Mouse (Mus musculus): ENCODE data around the gene Tnfrsf11a.
A peak's percentile ranks its signal among the peaks of the same experiment; 100 is the strongest.
"Not testable (repeated sequence)": the region's sequence is repeated elsewhere in the genome, so short reads cannot be mapped to it uniquely, and the experiment has no call there.

The Tnfrsf11a gene

DNA sequence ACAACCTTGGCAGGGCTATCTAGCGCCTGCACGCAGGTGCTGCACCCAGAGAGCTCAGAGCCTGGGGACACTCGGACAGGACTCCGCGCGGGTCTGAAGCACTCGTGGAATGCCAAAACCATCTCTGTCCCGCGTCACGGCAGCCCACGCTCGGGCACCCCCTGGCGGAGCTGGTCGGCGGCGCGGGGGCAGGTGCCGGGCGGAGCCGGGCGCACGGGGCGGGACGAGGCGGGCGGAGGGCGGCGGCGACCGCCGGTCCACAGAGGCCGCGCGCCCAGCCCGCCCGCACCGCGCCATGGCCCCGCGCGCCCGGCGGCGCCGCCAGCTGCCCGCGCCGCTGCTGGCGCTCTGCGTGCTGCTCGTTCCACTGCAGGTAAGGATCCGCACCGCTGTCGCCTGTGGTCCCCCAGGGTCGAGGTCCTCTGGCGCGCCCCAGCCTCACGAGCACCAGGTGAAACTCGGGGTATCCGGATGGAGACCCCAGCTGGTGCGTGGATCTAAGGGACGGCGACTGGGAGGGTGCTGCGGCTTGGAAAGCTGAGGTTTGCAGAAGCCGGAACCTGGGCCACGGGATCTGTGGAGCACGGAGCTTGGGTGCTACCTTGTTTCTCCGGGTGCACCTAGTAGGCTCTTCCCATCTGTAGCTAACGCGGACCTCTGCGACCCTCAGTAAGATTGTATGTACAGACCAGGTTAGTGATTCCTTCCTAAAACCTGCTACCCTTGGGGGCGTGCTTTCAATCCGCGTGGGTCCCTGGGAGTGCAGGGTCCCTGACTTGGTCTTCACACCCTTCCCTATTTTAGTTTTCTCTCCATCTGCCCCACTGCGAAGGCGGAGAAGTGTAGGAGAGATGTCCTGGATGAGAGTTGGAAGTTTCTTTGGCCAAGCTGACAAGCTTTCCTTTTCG is at the start of gene Tnfrsf11a:
Gene Tnfrsf11a (plus strand): TSS at position 262 of the 908 bp plus-strand sequence.
- peak; percentile 58 for DNase-seq (ENCODE audit: low read depth, low spot score)

DNA sequence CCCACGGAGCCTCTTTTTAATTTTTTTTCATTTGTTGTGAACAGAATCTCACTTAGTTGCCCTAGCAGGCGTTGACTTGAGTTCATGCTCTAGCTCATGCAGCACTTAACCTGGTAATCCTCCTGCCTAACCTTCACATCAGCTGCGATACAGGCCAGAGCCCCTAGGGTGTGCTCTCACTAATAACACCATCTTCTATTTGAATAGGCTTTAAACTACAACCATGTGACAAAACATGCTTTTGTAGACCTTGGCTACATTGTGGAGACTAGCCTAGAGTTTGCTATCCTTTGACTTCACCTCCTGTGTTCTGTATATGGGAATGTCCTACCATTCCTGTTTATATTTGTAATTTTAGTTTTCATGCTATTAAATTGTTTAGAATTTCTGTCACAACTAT is 45.2 kb upstream of the Tnfrsf11a start:
- DNase-seq (ENCODE audit: low read depth, low spot score): peak; percentile 52

DNA sequence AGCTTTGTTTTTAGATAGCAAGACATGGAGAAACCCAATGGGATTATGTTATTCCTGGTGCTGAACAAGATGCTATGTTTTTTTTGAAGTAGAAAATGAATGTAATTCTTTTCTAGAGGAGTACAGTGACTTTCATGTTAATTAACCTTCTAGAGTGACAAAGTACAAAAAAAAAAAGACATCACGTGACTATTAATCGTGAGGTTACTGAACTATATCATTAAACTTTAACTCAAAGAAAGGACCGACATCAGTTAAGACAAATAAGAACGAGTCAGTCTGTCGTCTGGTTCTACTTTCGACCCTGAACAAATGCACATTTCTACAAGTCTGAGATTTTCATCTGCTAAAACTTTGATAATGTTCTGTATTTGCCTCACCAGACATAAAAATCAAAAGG is 42.2 kb upstream of the Tnfrsf11a start:
- no peak for DNase-seq (ENCODE audit: low read depth, low spot score)

DNA sequence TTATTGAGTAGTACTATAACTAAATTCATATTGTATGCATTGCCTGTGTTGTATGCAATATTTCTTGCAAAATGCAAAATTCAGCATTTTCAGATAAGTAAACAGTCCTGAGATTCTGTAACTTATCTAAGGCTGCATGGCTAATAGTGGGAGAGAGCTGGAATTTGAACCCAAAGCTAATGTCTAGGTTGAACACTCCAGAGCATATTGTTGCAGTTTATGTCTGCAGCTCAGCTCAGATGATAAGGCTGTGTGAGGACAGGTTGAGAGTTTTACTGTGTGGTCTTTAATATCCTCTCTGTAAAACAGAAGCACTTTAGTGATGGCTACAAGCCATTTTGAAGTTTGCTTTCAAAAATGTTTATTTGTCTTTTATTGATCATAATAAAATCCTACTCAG is 41.0 kb upstream of the Tnfrsf11a start:
- DNase-seq (ENCODE audit: low read depth, low spot score): no peak

DNA sequence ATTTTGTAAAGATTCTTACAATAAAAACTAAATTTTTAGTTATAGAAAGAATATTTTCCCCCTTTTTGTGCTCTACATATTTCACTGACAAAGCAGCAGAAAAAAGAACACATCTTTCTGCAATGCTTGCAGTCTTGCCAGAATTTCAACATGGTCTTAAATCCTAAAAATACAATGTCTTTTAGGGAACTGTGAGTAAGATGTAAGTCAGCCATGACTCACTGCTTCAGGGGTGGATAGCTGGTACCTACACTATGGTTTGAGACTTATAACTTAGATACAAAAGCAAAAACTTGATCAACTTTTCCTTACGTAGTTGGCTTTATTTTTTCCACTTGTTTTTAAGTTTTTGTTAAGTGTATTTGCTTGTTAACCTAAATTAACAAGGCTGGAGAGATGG is 38.0 kb upstream of the Tnfrsf11a start:
- no peak for DNase-seq (ENCODE audit: low read depth, low spot score)

DNA sequence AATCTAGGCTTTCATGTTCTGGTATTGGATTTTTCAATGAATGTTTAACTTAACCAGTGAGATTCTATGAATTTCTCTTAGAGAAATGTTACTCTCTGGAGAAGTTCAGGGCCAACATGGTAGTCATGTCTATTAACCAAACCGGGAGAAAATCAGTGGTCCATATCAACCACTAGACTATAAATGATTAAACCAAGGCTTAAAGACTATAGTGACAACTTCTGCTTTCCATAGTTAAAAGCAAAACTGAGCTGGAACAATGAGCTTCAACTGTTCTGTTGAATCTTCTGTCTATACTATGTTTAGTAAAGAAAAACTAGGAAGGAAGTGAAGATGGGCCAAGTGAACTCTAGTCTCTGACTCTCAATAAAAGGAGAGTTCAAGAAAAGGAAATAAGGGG is 34.1 kb upstream of the Tnfrsf11a start:
- no peak for DNase-seq (ENCODE audit: low read depth, low spot score)

DNA sequence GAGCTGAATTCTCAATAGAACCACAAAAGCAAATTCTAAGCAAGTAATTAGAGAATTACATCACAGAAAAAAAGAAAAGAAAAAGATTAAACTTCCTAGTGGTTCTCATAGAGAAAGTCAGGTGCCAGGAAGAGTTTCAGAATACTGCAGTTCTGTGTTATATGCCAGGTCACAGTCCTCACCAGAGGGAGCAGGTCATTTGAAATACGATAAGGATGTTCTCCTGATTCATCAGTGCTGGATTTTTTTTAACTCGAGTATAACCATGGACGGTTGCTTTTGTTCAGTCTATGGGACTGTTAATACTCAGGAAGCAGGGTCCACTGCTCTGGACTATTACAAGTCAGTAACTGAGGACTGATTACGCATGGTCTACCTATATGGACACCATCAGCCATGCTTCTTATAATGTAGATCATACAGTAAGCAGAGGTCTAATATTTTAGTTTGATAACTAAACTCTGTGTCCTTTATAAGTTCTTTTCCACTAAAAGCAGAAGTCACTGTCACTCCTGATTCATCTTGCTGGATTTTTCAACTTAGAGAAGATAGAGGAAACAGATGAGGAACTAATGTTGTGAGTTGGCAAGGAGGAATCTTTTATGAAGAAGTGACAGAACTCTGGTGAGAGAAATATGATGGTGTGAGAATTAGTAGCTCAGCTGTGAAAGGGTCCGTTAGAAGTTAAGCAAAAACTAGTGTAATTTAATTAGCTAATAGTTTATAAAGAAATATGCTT is 33.5 kb upstream of the Tnfrsf11a start:
- no peak for DNase-seq (ENCODE audit: low read depth, low spot score)

DNA sequence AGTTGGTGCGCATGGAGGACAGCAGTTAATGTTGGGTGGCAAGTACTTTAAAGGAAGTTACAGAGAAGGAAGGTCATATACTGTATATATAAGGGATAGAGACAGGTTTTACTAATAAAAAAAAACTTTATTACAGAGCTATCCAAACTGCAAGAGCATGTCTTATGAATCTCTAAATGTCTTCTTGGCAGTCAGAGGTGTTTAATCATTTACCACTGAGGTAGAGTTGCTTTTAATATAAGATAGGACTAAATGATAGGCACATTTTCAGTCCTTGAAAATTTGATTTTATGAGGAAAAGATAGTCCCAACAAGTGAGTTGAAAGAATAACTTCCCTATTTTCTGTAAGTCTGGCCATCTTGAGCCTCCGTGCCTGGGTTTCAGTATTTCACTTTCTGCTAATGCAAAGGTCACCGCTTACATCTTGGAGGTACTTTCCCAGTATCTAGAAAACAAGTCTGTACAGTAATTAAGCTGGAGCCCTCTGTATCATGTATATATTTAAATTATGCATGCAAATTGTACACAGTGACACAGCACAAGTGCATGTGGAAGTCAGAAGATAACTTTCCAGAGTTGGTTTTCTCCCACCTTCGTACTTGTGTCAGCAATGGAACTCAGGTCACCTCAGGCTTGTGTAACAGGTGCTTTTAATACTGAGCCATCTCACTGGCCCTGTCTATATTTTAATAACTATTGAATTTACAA is 32.3 kb upstream of the Tnfrsf11a start:
- no peak for DNase-seq (ENCODE audit: low read depth, low spot score)

DNA sequence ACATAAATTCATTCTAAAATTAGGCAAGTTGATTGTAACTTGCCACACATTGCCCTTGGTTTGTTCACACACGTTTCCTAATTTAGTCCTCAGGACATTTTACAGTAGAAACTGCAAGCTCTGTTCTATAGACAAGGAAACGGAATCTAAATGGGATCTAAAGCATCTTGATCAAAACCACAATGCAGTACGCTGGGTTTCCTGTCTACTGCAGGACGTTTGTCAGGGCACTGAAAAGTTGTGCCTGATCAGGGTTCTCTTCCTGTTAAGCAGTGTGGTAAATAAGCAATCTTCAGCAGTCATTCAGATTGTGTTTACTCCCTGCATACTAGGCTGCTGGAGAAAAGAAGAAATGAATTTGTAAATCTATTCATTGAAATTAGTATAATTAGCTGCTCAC is 28.3 kb upstream of the Tnfrsf11a start:
- DNase-seq (ENCODE audit: low read depth, low spot score): no peak

DNA sequence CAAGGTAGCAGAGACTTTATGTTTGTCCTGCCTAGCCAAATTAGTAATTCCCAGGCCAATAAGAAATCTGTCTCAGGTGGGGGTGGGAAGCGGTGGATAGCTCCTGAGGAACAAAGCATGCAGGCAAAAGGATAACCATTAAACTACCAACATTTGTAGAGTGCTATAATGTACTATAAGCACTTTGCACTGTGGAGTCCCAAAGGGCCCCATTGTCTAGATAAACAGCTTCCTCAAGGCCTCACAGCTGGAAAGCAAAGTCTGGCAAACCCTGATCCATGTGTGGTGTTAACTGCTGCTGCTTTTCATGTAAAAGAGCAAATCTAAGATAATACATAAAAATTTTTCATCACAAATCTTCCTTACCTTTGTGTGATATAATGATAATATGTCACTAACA is 27.6 kb upstream of the Tnfrsf11a start:
- no peak for DNase-seq (ENCODE audit: low read depth, low spot score)

DNA sequence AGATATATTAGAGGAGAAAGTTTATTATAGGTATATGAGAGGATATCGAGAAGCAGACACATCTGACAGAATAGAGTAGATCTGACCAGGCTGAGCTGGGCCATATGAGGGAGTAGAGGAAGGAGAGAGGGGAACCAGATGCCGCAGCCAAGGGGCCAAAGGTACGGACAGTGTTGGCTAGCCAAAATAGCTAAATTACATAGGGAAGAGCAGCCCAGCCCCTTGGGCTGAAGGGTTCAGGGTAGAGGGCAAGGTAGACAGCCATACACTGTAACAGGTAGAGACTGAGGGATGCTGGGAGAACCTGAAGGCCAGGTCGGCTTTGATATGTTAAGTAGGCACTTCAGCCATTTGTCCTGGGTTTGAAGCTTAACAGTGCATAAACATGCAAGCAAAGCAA is 21.7 kb upstream of the Tnfrsf11a start:
- peak; percentile 9 for DNase-seq (ENCODE audit: low read depth, low spot score)

DNA sequence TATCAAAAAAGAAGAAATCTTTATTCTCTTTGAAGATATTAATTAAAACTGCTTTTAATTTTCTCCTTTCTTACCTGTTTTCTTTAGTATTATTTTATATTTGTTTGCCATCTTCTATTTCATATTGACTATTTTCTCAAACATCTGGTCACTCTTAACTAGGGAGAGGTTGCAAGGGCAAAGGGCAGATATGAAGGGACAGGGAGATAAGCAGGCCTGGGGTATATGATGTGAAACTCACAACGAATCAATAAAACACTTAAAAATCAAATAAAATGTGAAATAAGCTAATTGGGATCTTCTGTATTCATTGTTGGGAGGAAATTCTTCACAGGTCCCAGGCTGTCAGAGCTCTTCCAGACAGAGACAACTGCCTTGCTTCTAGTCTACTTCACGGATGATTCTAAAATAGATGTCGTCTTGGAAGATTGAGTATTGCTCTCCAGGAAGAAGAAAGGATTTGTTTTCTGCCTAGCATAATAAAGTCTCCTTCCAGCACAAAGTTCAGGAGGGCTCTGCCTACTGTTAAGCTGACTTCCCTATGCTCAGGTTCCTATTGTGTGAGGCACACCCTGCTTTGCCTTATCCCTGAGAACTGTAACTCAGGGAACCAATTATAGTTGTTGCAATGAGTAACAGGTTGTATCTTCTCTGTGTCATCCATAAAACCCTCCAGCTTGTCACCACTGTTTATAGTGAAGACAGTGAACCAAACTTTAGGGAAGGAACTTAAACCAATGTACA is 20.9 kb upstream of the Tnfrsf11a start:
- no peak for DNase-seq (ENCODE audit: low read depth, low spot score)

DNA sequence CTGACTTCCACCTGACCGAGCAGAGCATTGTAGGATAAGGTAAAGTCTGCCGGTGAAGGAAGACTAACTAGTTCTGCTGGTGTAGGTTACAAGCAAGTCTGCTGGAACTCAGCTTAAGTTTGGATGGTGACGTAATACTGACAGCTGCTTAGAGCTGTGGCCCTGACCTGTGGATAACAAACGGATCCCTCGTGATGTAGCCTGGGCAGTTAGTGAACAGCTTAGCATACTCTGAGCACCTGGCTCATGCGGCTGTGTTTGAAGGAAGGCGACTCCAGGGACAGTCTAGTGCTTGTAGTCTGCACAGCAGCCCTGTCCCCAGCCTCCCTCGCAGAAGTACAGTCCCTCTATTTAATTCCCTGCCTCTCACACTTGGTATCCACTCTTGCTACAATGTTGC is 14.9 kb upstream of the Tnfrsf11a start:
- no peak for DNase-seq (ENCODE audit: low read depth, low spot score)

DNA sequence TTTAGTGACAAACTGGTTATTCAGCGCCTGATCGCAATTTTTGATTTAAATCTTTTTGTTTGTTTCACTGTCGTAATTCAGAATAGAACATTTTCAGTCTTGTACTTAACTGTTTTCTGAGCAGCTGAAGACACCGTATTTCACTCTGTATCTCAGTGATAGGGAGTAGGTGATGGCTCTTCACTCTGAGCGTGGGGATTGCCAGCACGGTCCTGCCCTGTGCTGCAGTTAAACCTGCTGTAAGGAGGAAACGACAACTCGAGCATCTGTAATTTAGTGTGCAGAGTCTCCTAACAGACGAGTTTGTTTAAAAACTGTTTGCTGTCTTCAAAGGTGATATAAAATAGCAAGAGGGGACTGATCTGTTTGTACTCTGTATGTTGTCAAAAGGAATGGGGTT is 14.4 kb upstream of the Tnfrsf11a start:
- DNase-seq (ENCODE audit: low read depth, low spot score): not testable (repeated sequence)

DNA sequence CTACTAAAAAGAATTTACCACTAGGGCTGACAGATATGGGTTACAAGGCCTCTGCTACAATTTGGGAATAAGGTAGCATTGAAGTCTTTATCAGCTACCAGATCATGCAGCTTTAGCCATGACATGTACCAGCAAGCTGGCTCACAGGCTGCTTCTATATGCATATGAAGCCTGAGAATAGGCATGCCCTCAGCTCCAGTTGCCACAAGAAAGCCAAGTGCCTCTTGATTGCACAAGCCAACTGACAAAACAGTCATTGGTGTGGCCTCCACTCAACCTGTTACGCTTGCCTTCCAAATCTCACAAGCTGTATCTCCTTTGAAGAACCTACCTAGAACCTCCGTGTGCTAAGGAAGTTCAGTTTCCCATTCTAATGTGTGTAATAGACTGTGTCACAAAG is 12.1 kb upstream of the Tnfrsf11a start:
- no peak for DNase-seq (ENCODE audit: low read depth, low spot score)

DNA sequence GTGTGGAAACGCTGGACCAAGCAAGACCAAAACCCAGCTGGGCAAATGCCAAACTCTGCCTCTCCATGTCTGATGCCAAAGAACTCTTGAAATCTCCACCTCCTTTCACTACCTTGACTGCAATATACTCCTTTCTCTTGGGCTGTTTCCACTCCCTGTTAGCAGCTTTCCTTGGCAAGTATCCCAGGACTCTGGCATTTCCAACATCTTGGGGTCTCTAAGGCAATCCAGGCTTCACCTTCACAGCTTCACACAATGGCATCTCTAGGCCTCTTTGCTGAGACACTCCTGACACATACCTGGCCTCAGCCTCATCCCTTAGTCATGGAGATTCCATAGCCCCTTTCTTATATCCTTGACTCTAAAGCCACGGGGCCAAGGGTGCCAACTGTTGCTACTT is 9.8 kb upstream of the Tnfrsf11a start:
- no peak for DNase-seq (ENCODE audit: low read depth, low spot score)

DNA sequence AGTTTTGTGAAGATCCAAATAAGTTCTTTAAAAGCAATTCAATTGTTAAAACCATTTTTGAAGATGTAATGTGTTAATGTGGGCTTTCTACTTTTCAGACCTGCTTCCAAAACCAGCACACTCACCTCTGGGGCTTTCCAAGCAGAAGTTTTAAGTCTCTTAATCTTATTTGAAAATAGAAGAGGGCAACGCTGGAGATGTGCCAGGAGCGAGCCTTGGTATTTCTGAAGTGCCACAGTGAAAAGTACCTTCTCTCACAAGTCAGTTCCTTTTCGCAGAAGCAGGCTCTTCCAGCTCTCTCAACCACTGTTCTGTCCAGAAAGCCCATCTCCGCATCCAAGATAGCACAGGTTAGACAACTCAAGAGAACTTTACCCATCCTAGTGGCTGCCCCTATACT is 4.1 kb upstream of the Tnfrsf11a start:
- no peak for DNase-seq (ENCODE audit: low read depth, low spot score)

DNA sequence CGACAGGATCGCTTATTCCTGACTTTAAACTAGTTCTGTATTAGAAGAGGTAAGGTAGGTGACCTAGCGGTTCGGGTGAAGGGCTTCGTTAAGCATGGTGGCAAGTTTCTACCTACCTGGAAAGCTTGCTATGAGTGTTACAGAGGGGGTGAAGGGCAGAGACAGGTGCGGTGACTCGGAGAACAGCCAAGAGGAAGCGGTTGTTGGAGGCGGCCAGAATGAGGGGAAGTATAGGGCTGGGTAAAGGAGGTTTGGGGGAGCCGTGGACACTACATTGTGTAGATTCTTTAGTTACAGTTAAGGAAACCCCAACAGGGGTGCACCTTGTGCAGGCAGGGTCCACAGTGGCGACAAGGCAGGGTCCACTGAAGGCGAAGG is 450 bp upstream of the Tnfrsf11a start:
- DNase-seq (ENCODE audit: low read depth, low spot score): no peak

DNA sequence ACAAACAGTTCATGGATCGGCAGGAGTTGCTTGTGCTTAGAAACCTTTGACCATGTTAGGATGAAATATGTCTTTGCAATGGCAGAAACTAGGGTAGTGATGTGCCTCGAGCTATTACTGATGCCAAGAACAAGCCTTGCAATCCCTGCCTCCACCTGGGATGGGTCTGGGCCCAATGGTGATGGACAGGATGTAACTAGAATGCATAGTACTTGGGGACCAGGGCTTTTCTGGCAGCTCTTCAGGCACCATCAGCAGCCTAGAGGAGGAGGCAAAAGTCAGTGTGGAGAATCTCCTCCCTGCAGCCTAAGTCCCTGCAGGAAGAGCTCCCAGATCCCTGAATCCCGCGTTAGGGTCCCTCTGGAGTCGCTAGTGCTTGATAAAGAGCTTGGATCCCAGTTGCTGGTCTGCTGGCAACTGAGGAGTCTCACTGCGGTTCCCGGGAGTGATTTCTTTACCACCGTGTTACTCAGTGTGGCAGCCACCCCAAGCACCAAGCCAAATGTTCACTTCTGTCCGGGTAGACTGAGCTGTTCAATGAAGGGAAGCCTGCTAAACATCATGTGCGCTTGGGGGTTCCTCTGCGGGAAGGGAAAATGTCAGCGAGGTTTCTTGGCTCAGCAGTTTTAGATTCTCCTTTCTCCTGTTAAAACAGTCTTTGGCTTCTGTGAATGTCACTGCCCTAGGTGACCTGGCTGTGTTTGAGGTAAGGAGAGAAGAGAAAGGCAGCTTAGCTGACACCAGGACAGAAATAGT is 1.1 kb downstream of the Tnfrsf11a start:
- peak; percentile 21 for DNase-seq (ENCODE audit: low read depth, low spot score)

DNA sequence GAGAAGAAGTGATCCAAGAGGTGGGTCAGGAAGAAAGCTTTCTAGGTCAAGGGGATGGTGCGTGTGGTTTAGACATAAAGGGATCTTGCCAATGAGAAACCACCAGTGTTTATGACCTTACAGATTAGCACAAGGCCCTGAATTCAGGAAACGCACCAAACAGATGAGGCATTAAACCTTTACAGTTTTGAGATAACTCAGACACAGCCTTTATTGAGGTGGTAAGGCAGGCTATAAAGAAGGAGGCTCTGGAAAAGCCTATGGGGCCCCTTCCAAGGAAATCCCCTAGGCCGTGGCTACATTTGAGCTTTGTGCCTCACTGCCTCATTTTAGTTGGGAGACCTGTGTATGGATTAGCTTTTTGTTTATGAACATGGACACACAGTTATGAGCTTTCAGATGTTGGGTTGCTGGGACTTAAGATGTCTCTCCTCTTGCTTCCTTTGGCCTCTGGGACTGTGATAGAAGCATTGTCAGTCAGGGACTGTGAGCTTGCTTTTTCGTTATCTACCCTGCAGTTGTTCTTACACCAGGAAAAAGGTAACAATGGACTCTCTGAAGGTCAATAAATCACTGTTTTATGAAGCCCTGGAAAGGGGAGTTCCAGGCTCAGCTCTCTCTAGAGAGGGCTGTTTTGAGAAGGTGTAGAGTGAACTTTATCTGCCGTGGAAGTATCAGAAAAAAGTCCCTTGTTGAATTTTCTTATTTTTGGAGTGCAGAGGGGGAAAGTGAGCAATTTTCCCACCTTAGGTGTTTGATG is 3.9 kb downstream of the Tnfrsf11a start:
- no peak for DNase-seq (ENCODE audit: low read depth, low spot score)

Measured in ZHBTc4 (cell line).